Mouse (Mus musculus): Measurements from ENCODE around the gene Dlg2. TPM values are rescaled to one million over a fixed set of nuclear protein-coding genes. Genes with fewer than 3 reads are reported as not detected.

Dlg2 gene
- polyA plus RNA-seq, 1 experiment from 2014 or later: 1.4 TPM

DNA sequence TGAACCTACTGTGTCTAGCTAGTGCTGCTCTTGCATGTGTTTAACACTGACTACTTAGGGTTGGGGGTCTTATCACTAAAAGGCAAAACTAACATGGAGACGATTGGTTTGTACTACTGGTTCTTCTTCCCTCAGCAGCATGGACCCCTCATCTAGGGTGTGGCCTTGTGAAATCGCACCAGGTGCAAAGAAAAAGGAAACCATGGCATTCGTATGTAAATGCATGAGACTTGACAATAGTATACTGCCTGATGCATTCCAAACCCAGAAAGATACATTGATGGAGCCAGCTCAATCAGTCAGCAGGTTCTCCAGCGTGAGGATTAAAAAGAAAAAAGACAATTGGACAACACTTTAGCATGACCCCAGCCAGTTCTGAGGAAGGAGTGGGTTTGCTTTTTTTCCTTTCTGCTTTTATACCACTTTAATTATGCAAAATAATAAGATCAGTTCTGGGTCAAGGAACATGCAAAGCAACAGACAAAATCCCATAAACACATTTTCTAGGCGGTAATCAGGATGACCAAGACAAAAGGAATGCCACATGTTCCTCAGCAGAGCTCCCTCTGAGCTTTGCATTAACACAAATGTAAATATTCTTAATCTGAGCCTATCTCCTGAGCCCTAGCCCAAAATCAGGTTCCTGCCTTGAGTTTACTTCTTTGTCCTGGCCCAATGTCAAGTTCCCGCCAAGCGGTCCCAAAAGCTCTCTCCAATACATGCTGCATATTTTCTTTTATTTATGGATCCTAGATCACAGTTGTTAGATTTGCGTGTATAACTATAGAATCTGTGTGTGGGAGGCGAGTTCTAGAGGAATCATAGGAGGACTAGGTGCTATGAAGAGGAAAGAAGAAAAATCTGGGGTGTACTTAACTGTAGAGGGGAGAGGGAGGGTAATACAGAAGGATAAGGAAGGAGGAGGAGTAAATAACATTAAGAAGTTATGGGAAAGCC is 595.6 kb downstream of the Dlg2 start:
- WGBS: 78% methylated on average over 9 of the region's 9 CpGs
- no peaks in the 10 kb centered on the region for H3K36me3 ChIP-seq
- no peak overlapping the region for H3K4me2 ChIP-seq
- no peaks in the 10 kb centered on the region for H3K9me3 ChIP-seq (replicated peaks)
- ATAC-seq (replicated peaks; ENCODE audit: low FRiP score): no peak
- H3K9ac ChIP-seq: no peak overlapping the region
- H3K4me3 ChIP-seq (replicated peaks): no peak overlapping the region
- H3K27ac ChIP-seq: no peak overlapping the region
- H3K4me1 ChIP-seq: no peaks in the 10 kb centered on the region
- no peaks in the 10 kb centered on the region for H3K27me3 ChIP-seq

DNA sequence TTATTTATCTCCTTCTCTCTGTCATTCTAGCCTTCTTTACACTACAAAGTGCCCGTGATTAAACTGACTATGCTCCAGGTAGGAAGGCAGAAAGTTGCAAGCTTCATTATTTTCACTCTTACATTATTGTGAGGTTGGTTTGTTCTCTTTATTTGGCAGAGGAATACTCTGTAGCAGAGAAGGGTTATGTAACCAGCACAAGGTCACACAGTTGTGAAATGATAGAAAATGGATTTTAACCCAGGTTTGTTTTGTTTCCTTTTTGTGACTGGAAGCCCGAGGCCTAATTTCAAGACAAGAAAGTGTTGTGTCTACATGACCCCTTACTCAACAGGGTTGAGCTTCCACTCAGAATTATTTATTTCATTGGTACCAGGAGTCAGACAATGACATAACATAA is 609.6 kb downstream of the Dlg2 start:
- Histone ChIP-seq H3K27ac (no peak overlapping the region), H3K9ac (no peak overlapping the region), H3K4me3 (replicated peaks) (no peak overlapping the region), H3K9me3 (replicated peaks) (no peaks in the 10 kb centered on the region), H3K27me3 (peaks cover 10% of the 10 kb centered on the region), H3K36me3 (no peaks in the 10 kb centered on the region), H3K4me1 (peaks cover 6% of the 10 kb centered on the region), H3K4me2 (no peak overlapping the region)
- 70% methylated on average over 2 of the region's 2 CpGs for WGBS
- ATAC-seq (replicated peaks; ENCODE audit: low FRiP score): no peak

DNA sequence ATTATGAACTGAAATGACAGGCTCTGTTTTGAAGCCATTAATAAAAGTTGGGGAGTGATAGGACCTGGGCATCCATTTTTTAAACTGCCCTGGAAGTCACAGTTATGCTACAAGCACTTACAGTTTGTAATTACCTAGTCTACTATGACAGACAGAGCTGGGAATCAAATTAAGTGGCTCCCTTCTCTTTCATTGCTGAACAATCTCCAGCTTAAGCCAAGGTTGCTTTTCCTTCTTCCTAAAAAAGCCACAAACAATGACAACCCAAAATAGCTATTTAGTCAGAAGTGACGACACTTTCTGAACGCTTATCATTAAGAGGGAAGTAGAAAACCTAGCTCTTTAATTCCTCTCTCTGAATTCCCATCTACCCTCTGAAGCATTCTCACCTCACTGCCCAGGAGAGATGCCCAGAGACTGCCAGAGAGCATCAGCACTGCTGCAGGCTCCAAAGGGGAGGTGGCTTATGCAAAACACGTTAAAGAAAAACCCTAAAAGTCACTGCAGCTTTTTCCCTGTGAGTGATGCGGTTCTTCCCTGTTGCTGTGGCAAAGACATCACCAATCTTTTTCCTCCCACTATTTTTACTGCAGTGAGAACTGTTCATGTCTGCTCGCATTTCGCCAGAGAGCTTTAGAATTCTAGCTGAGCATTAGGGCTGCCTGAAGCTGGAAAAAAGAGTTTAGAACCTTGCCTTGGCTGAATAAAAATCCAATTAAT is 612.9 kb downstream of the Dlg2 start:
- no peak for ATAC-seq (replicated peaks; ENCODE audit: low FRiP score)
- H3K27ac ChIP-seq: no peak overlapping the region
- no peak overlapping the region for H3K4me2 ChIP-seq
- no peak overlapping the region for H3K4me3 ChIP-seq (replicated peaks)
- H3K9me3 ChIP-seq (replicated peaks): no peaks in the 10 kb centered on the region
- H3K4me1 ChIP-seq: peaks cover 10% of the 10 kb centered on the region
- WGBS: 27% methylated on average over 6 of the region's 6 CpGs
- no peak overlapping the region for H3K9ac ChIP-seq
- no peaks in the 10 kb centered on the region for H3K36me3 ChIP-seq
- H3K27me3 ChIP-seq: peaks cover 18% of the 10 kb centered on the region

DNA sequence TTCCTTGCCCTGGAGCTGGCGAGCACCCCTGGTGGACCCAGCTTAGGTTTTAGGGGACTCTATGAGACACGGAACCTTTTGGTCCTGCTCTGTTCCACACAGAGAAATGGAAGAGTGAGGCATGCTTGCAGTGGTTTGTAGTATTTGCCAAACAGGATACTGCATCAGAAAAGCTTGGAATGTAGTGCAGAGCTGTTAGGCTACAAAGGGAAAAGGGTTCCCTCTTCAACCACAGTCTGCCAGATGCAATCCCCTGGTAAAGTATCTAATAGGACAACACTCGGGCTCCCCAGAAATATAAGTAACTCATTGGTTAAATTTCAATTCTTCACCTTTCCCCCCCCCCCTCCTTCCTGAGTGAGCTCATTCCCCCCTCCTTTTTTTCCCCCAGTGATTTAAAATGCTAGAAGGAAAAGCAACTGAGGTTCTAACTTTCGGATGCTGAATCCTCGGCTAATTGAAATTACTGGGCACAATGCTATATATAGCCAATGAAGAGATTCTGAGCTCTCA is 613.9 kb downstream of the Dlg2 start:
- no peak for ATAC-seq (replicated peaks; ENCODE audit: low FRiP score)
- Histone ChIP-seq H3K27ac (no peak overlapping the region), H3K27me3 (peaks cover 18% of the 10 kb centered on the region), H3K9me3 (replicated peaks) (no peaks in the 10 kb centered on the region), H3K36me3 (no peaks in the 10 kb centered on the region), H3K4me2 (peak overlapping the region; percentile 58), H3K9ac (no peak overlapping the region), H3K4me1 (peaks cover 10% of the 10 kb centered on the region), H3K4me3 (replicated peaks) (peak overlapping the region; percentile 28; the same call in 1 of the 2 replicates)
- 50% methylated on average over 5 of the region's 5 CpGs for WGBS

DNA sequence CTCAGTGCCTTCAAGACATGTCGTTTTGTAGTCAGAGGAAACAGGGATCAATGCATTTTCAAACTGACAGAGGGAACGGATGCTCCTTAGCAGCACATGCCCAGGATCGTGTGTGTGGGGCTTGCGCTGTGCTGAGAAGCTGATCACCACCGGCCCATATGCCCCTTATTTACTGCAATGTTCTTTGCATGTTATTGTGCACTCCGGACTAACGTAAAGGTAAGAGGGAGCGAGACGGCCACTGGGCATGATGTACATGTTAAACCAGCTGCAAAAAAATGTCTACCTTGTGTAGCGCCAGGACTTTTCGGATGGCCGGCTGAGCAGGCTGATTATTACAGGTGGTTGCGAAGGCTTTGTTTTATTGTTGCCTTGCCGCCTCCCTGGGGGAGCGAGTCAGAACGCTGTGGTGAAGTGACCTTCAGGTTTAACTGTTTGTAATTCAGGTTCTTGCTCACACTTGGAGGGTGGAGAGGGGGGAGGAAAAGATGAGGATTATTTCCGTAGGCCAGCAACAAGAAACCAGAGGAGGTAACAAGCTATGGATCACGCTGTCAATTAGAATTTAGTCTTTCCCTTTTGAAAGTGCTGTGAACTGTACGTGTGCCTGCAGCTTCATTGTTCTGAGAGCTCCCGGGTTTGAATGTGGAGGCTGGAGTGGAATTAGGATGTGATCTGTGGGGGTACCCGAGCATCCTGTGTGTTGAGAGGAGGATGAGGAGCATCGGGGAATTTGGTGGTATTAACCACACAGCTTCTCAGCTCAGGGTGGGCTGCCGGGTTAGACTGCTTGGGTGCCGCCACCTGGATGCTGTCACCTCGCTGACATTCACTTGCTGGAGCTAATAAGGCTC is 614.6 kb downstream of the Dlg2 start:
- no peaks in the 10 kb centered on the region for H3K36me3 ChIP-seq
- 11% methylated on average over 25 of the region's 25 CpGs for WGBS
- H3K4me2 ChIP-seq: peak overlapping the region; percentile 58
- H3K4me3 ChIP-seq (replicated peaks): peak overlapping the region; percentile 28
- H3K9ac ChIP-seq: no peak overlapping the region
- no peaks in the 10 kb centered on the region for H3K9me3 ChIP-seq (replicated peaks)
- peaks cover 10% of the 10 kb centered on the region for H3K4me1 ChIP-seq
- H3K27ac ChIP-seq: no peak overlapping the region
- peaks cover 18% of the 10 kb centered on the region for H3K27me3 ChIP-seq
- ATAC-seq (replicated peaks; ENCODE audit: low FRiP score): peak; percentile 60

DNA sequence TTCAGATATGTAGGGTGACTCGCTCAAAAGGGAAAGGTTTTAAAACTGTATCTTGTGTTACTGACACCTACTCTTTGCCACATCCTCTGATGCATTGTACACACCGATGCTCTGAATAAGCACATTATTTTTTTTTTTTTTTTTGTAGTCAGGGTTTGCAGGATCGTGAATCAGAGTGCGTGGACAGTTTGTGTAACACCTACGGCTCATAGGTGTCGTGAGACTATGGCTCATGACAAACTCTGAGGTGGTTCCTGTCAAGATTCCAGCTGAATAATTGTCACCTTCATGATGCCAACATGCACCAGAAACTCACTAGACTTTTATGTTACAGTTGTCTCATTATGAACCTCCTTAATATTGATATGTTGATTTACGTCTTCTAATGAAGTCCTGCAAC is 620.0 kb downstream of the Dlg2 start:
- WGBS: 85% methylated on average over 7 of the region's 7 CpGs
- no peak for ATAC-seq (replicated peaks; ENCODE audit: low FRiP score)
- Histone ChIP-seq H3K4me2 (no peak overlapping the region), H3K36me3 (no peaks in the 10 kb centered on the region), H3K4me3 (replicated peaks) (no peak overlapping the region), H3K9me3 (replicated peaks) (no peaks in the 10 kb centered on the region), H3K9ac (no peak overlapping the region), H3K27ac (no peak overlapping the region), H3K27me3 (peaks cover 5% of the 10 kb centered on the region; the same call in 1 of the 2 replicates), H3K4me1 (peaks cover under 1% of the 10 kb centered on the region)

DNA sequence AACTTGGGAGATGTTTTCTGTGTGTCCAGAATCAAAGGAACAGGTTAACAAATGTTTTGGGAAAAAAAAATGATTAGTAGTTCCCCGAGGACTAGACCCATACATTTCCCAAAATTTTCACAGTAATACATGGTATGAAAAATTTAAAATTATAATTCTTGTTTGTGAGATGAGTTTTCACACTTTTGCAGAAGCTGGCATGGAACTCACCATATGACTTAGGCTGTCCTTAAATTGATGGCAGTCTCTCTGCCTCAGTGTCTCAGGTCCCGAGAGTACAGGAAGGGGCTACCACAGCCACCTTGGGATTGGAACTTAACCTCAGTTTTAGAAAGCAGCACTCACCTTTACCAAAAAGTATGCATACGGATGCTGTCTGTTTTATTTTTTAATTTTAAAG is 622.0 kb downstream of the Dlg2 start:
- Histone ChIP-seq H3K4me1 (no peaks in the 10 kb centered on the region), H3K27me3 (0 out of 2 replicates have a peak, but pooled peaks cover 1% of the 10 kb centered on the region), H3K27ac (no peak overlapping the region), H3K9ac (no peak overlapping the region), H3K4me2 (no peak overlapping the region), H3K9me3 (replicated peaks) (no peaks in the 10 kb centered on the region), H3K4me3 (replicated peaks) (no peak overlapping the region), H3K36me3 (no peaks in the 10 kb centered on the region)
- ATAC-seq (replicated peaks; ENCODE audit: low FRiP score): no peak
- WGBS: 81% methylated on average over 3 of the region's 3 CpGs

DNA sequence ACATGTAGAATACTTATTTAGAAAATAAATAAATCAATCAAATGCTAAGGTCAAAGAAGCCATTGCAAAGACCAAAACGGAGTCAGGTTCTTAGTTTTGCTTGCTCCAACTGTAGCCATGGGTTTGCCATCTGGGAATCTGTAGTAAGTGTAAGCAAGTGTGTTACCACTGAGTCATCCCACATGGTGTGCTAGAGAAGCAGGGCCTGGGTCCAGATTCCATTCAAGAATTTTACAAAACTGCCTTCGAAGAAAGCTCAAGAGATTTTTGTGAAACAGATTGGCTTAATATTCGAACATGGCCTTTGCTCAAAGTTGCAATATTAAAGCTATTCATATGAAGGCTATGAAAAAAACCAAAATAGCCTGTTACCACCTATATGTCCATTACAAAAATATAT is 633.1 kb downstream of the Dlg2 start:
- H3K4me2 ChIP-seq: no peak overlapping the region
- no peaks in the 10 kb centered on the region for H3K27me3 ChIP-seq
- no peaks in the 10 kb centered on the region for H3K36me3 ChIP-seq
- WGBS: 76% methylated on average over 3 of the region's 3 CpGs
- no peak overlapping the region for H3K9ac ChIP-seq
- H3K4me3 ChIP-seq (replicated peaks): no peak overlapping the region
- H3K9me3 ChIP-seq (replicated peaks): no peaks in the 10 kb centered on the region
- H3K27ac ChIP-seq: no peak overlapping the region
- H3K4me1 ChIP-seq: no peaks in the 10 kb centered on the region
- ATAC-seq (replicated peaks; ENCODE audit: low FRiP score): no peak

DNA sequence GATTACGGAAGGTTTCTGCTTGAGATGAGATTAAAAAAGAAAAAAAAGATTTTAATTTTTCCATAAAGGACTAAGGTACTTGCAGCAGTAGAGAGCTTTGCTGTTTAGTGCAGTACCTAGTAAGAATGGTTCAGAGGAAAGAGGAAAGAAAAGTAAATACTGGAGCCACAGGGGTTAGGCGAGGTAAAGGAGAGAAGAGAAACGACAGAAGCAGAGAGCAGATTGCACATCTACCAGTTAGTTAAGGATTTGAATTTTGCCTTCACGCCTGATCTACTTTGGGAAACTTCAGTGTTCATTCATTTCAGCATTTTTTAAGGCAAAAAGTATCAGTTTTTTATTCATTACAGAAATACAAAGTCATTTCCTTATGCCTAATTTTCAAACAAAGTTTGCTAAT is 655.7 kb downstream of the Dlg2 start:
- H3K27me3 ChIP-seq: no peaks in the 10 kb centered on the region
- no peak overlapping the region for H3K4me2 ChIP-seq
- no peaks in the 10 kb centered on the region for H3K36me3 ChIP-seq
- no peak overlapping the region for H3K27ac ChIP-seq
- no peak overlapping the region for H3K9ac ChIP-seq
- H3K9me3 ChIP-seq (replicated peaks): no peaks in the 10 kb centered on the region
- H3K4me3 ChIP-seq (replicated peaks): no peak overlapping the region
- no peak for ATAC-seq (replicated peaks; ENCODE audit: low FRiP score)
- WGBS: 79% methylated on average over 4 of the region's 4 CpGs
- no peaks in the 10 kb centered on the region for H3K4me1 ChIP-seq

DNA sequence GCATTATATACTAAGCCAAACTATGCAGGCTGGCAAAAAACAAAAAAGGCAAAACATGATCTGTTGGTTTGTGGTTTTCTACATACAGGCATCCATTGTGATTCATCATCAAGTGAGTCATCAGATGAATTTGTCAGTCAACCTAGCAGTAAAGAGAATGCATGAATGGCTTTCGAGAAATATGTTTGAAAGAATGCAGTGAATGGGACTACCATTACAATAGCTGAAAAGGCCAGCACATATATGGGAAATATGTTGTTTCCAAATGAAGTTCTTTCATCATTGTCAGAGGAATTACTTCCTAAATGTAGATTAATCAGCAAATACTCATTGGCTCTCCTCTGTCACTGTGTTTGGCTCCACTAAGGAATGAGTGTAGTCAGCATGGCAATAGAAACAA is 677.6 kb downstream of the Dlg2 start:
- no peak for ATAC-seq (replicated peaks; ENCODE audit: low FRiP score)
- Histone ChIP-seq H3K27me3 (no peaks in the 10 kb centered on the region), H3K4me2 (no peak overlapping the region), H3K27ac (no peak overlapping the region), H3K4me3 (replicated peaks) (no peak overlapping the region), H3K9me3 (replicated peaks) (no peaks in the 10 kb centered on the region), H3K9ac (no peak overlapping the region), H3K36me3 (no peaks in the 10 kb centered on the region), H3K4me1 (no peaks in the 10 kb centered on the region)
- 82% methylated on average over 1 of the region's 1 CpGs for WGBS

DNA sequence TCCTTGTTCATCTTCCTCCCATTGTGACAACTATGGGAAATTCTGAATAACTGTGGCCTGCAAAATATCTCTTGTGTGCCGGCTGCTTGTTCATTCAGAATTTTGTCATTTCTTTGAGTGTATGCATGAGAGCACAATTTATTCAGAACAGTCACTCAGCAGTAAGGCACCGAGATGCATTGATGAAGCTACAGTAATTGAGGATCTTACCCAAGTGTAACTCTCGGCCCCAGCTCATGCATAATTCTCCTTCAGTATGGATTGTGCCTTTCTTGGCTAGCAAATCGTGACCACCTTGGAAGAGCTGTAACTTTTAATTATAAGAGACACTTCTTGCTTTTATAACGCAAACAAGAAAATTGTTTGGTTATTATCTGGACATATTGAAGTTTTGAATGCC is 682.7 kb downstream of the Dlg2 start:
- H3K4me2 ChIP-seq: no peak overlapping the region
- no peaks in the 10 kb centered on the region for H3K9me3 ChIP-seq (replicated peaks)
- H3K27me3 ChIP-seq: no peaks in the 10 kb centered on the region
- ATAC-seq (replicated peaks; ENCODE audit: low FRiP score): no peak
- H3K4me3 ChIP-seq (replicated peaks): no peak overlapping the region
- H3K36me3 ChIP-seq: no peaks in the 10 kb centered on the region
- H3K4me1 ChIP-seq: no peaks in the 10 kb centered on the region
- 84% methylated on average over 5 of the region's 5 CpGs for WGBS
- H3K9ac ChIP-seq: no peak overlapping the region
- H3K27ac ChIP-seq: no peak overlapping the region

All from kidney, embryonic 15.5 days (tissue).